Mouse (Mus musculus) T-helper 17 cell (primary cell): ENCODE data around the gene Snph.

ENCODE experiments used
- in situ Hi-C, 2 experiments: fragments of 300-600 bp; cut with MboI, MseI; formaldehyde crosslinking; loops; 1 replicate in 1 of 2; 2 replicates in 1 of 2; pipeline ENCODE4 v1.15.1; 2025; ENCODE audit warnings: high pct_unique_total_duplicates in 2 of 2

The Snph gene

DNA sequence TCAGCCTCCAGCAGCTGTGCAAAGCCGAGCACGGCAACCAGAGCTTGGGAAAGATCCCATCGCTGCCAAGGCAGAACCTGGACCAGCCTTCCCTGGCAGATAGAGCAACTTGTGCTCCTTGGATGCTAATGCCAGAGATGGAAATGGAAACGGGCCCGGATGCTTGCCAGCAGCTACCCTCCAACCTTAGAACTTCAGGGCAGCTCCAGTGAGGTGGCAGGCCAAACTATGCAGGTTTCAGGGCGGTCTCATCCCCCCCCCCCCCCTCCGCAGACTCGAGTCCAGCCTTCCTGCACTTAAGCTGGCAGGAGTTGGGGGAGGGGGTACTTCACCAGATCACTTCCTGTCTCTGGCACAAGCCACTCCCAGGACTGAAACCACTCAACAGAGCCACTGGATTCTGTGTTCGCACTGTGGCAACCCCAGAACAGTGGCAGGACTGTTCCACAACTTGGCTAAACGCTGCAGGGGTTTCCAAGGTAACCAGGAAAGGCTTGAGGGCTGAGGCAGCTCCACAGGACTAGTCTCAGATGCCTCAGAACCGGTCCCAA lies 26.9 kb downstream of the Snph start:
- in situ Hi-C loops = no loop called here

DNA sequence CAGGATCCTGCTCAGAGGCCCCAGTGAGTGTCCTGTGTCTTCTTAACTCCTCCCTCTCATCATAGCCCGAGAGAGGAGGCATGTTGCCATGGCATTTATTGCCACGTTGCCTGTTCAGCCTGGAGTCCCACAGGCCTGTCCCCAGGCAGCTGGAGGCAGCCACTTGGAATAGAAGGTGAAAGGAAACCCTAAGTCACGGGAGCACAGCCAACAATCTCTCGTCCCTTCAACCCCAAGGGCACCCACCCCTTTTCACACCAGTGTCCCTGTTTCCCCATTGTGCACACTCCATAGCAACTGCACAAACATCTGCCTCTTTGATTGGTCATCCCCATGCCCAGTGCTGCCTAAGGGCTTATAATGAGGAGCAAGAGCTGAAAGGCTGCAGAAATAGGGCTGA lies 28.8 kb downstream of the Snph start:
- in situ Hi-C loops = no loop called here

DNA sequence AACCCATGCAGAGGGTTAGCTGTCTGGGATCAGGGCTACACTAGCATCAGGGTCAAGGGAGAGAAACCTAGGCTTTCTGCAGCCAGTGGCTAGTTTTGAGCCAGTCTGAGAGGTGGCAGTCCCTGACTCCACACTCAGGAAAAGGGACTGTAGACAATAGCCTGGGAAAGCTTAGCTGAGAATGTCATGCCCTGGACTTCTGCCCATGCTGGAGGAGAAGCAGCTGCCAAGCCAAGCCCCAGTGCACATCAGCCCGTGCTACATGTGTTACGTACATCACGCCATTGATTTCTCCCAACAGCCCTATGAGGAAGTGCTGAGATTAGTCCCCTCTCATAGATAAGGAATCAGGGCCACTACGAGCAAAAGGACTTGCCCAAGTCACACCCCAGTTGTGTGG lies 30.3 kb downstream of the Snph start:
- in situ Hi-C loops = no loop called here

DNA sequence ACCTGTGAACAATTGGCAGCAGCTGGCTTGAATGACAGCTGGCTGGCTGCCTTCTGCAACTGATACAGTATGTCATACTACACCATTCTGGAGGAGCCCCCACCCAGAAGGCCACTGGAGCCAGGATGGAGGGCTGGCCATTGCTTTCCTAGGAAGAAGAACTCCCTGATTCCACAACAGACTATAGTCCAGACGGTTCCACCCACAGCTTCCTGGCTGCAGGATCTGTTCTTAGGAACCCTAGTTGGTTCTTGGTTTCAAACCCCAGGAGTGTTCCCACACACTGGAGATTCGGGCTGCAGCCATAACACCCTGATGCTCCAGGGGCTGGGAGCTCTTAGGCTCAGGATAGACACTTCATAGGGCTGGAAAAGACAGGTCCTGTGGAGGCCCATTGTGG lies 34.3 kb downstream of the Snph start:
- in situ Hi-C loops = no loop called here

DNA sequence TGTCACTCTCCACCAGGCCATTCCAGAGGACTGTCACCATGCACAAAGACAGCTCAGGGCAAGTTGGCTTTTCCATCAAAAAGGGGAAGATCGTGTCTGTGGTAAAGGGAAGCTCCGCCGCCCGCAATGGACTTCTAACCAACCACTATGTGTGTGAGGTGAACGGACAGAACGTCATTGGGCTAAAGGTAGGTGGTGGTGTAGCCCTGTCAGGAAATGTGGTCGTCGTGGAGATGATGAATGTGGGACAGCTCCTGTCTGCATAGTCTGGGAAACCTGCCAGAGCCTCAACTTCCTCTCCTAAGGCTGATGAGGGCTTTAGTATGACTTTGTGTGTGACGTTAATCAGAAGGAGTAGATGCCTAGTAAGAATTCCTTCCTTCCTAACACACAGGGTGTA lies 45.1 kb downstream of the Snph start:
- in situ Hi-C loops = loop anchor here in 1 of 2 experiments (5.0 to 10.0 kb wide), 2 partner anchors 390 to 657 kb away; no protein-coding TSS in a partner anchor

DNA sequence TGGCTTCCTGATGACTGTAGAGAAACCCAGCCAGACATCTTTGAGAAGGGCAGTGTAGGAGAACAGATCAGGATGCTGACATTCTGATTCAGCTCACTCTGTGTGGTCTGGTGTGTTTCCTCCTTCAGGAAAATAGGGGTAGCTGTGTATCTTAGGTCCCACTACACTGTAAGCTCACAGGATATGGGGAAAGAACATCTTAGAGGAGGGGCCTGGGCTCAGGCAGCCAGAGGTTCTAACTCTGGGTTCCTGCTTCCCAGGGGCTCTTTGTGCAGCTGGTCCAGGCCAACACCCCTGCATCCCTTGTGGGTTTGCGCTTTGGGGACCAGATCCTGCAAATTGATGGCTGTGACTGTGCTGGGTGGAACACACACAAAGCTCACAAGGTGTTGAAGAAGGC lies 45.6 kb downstream of the Snph start:
- in situ Hi-C loops = loop anchor here in 1 of 2 experiments (5.0 to 10.0 kb wide), 2 partner anchors 390 to 658 kb away; no protein-coding TSS in a partner anchor

DNA sequence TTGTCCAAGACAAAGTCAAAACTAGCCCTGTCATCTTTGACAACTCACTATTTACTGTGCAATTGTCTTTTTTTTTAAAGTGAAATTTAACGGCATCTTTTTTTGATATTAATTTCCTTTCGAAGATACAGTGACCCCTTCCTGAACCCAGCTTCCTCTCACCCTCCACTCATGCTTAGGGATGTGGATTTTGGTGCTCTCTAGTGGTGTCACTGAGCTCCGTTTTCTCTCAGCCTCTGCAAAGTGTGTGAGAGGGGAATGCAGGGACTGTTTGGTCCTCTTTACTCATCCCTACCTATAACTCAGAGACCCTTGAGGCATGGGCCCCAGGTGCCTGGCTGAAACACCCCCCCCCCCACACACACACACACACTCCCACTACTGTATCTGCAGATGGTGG lies 46.5 kb downstream of the Snph start:
- in situ Hi-C loops = loop anchor here in 1 of 2 experiments (5.0 to 10.0 kb wide), 2 partner anchors 391 to 659 kb away; no protein-coding TSS in a partner anchor

DNA sequence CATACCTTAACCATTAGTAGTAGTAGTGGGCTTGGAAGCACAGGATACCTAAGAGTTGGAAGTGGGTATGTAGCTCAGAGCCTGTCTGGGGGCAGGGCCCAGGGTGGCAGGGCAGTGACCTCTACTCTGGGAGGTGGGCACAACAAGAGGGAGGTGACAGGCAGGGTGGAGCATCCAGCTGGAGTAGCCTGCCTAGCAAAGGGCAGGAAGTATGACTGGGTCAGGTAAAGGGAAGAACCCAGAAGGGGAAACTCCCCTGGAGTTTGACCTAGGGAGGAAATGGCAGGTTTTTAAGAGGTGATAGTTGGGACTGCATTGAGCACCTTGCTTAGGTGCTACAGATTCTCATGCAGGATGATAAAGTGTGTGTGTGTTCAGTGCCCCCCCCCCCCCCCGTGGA lies 51.4 kb downstream of the Snph start:
- in situ Hi-C loops = loop anchor here in 1 of 2 experiments (10.0 kb wide), 1 partner anchor 664 kb away; no protein-coding TSS in a partner anchor

DNA sequence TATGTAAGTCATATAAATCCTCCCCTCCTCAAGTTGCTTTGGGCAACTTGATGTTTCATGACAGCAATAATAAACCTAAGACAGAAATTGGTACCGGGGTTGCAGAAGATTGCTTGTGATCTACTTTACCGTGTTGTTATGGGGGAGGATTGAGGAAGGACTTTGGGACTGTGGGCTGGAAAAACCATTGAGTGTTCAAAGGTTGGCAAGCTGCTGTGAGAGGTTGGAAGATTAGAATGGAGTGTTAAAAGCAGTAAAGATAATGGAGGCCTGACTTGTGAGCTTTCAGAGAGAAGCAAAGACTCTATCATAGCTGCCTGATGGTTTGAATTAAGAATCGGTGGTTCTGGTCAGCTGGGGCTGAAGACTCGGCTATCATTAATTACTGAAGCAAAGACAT lies 53.2 kb downstream of the Snph start:
- in situ Hi-C loops = loop anchor here in 1 of 2 experiments (10.0 kb wide), 1 partner anchor 84 kb away; the partner anchor contains the start of gene Nsfl1c

DNA sequence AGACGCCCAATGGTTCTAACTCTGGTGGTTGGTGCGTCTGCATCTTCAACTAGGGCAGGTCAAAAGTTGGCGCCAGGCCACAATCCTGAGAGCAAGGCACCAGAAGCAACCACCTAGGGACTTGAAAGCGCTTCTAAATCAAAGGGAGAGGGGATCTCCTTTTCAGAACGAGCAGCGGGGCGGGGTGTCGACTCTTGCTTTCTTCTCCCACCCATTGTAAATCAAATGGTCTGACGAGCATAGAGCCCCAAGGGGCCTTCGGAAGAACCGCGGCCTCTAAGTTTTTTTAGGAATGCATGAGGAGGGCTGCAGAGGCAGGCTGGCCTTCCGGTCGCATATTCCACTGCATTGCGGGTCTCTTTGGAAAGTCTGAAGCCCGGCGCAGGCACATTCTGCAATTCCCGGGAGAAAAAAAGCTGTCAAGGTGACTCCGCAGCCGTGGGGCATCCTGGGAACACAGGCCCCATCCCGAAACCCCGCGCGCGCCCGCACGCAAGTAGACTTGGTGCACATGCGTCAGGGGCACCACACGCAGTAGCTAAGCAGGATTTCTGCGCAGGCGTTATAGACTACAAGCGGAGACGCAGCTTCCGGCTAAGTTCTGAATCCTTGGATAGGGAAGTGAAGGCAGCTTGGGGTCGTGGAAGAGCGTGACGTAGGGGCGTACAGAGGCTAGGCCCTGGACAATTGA lies 56.5 kb downstream of the Snph start:
- in situ Hi-C loops = loop anchor here in 1 of 2 experiments (10.0 kb wide), 1 partner anchor 81 kb away; the partner anchor contains the start of gene Nsfl1c

DNA sequence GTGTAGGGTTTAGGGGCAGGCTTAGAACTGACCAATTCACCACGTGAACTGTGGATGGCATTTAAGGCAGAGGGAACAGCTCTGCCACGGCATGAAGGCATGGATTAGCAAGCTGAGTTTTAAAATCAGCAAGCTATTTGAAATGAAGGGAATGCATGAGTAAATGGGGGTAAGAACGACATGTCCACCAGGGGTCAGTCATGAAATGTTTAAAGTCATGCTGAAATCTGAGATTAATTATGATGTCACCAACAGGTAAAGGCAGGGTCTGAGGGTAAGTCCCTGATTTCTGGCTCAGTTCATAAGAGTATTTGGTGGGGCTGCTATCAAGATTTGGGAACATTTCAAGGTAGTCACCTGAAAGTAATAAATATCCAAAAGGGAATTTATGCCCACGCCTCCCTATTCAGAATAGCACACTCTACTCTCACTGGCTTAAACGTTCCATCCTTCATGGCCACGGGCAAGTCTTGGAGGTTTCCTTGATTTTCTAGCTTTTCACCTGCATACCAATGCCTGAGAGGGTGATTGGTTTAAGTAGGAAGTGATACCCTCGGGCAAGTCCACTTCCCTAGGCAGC lies 57.2 kb downstream of the Snph start:
- in situ Hi-C loops = loop anchor here in 1 of 2 experiments (10.0 kb wide), 1 partner anchor 80 kb away; the partner anchor contains the start of gene Nsfl1c

DNA sequence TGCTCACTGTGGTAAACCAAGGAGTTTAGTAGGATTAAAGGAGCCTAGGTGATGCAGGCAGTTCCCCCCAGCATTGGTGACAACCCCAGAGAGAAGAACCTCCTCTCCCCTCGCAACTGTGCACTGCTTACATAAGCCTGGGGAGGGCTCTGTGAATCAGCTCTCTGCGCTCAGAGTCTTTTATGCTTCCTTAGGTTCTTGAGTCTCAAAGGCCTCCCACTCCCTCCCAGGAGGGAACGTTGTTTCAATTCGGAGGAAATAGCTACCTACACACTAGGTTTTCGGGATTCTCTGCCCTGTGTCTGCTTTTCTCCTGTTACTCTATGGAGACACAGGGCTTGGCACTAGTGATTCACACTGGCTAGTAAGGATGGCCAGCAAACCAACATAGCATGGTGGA lies 57.8 kb downstream of the Snph start:
- in situ Hi-C loops = loop anchor here (5.0 to 25.0 kb wide), 3 partner anchors 80 to 1213 kb away; partner anchors contain the start of genes Nsfl1c (in 1 of the 2) and Srxn1 (in 1 of the 2)

DNA sequence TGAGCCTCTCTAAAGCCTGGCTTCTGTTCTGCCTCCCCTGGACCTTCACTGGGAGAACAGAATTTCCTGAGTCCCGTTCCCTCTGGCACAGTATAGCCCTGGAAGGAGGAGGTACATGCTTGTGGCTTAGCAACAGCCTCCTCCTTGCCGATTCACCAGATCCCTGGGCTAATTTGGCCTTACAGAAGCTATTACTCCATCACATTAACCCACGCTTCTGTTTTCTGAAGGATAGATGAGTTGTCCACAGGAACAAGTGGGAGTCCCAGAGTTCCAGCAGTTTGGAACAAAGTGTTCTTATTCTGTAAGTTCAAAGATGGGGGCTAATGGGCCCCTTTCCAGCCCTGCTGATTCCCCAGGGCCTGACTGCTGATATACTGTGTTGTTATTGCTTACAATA lies 58.7 kb downstream of the Snph start:
- in situ Hi-C loops = loop anchor here (5.0 to 25.0 kb wide), 3 partner anchors 79 to 1214 kb away; partner anchors contain the start of genes Nsfl1c (in 1 of the 2) and Srxn1 (in 1 of the 2)

DNA sequence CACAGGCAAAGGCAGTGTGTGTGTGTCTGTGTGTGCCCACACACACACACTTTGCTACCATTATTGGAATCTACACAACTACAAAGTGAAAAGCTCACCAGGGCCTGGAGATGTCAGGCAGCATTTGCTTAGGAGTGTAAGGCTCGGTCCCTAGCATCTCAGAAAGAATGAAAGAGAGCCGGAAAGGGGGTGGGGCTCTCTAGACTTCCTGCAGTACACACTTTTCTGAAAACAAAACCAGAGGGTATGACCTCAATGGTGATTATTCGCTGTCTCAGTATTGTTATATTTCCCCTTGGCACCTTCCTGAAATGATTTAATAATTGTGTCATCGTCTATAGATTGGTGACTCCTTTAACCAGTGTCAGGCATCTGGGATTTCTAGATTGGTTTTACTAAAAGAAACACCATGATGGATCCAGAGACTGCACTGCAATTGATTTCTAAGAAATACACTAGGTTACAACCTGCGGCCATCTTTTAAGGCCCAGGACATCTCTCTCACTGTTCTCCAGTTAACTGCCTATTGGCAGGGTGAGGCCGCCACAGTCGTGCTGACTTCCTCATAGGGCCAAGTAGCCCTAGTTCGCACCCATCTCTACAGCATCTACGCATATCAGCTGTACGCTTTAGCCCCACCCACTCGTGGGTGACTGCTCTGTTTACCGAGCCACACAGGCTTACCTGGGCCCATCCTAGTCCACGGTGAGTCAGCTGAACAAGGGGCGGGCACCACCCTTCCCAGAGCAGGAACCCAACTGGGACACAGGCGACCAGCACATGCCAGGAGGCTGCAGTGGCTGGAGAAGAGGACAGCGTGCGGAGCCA lies 60.3 kb downstream of the Snph start, which contains the start of gene Sdcbp2:
TSS of gene Sdcbp2 (plus strand) at position 750 of the 828 bp plus-strand sequence.
- in situ Hi-C loops = loop anchor here (5.0 to 25.0 kb wide), 3 partner anchors 77 to 1215 kb away; partner anchors contain the start of genes Nsfl1c (in 1 of the 2) and Srxn1 (in 1 of the 2)

DNA sequence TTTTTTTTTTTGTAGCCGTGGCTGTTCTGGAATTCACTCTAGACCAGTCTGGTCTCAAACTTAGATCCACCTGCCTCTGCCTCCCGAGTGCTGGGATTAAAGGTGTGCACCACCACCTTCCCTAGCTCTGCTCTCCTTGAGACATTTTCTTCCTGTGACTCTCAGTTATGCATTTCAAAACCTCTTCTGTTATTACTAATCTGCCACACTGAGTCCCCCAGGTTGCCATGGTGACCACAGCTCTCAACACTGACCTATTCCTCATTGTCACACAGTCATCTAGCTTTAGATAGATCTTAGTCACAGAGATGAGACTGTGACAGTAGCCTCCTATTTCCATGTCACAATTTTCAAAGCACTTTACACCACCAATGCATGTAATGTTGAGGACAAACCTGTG lies 62.9 kb downstream of the Snph start:
- in situ Hi-C loops = loop anchor here in 1 of 2 experiments (25.0 kb wide), 1 partner anchor 1218 kb away; no protein-coding TSS in a partner anchor

DNA sequence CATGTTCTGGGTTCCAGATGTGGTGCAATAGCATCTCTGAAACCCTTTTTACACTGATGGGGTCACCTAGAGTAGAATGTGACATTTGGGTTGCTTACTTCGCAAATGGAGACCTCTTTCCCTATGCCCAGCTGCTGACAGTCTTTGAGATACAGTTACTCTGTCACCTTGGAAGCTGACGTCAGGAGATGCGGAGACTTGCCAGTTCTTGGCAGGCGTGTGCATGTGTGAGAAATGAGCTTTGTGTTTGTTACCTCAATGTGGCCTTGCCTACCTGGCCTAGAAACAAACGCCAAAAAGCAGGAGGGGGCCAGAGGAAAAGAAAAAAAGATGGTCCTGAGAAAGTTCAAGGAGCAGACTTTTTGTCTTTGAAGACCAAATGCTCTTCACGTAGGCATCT lies 65.5 kb downstream of the Snph start:
- in situ Hi-C loops = loop anchor here in 1 of 2 experiments (25.0 kb wide), 1 partner anchor 1220 kb away; no protein-coding TSS in a partner anchor

DNA sequence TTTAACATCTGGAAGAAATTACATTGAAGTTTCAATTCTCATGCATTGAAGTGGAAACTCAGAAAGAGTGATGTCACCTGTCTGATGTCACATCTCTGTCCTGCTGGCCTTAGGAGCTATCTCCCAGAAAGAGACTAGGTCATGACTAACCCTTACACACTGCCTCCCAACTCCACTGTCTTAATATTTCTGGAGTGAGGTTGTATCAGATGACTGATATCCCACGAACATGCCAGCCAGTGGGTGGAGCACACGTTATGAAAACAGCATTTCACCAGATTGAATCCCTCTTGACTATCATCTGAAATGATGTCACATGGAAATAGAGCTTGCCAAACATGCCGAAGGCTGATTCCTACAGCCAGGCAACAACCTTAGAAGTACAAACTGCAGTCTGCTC lies 67.4 kb downstream of the Snph start:
- in situ Hi-C loops = loop anchor here in 1 of 2 experiments (25.0 kb wide), 1 partner anchor 1222 kb away; no protein-coding TSS in a partner anchor

DNA sequence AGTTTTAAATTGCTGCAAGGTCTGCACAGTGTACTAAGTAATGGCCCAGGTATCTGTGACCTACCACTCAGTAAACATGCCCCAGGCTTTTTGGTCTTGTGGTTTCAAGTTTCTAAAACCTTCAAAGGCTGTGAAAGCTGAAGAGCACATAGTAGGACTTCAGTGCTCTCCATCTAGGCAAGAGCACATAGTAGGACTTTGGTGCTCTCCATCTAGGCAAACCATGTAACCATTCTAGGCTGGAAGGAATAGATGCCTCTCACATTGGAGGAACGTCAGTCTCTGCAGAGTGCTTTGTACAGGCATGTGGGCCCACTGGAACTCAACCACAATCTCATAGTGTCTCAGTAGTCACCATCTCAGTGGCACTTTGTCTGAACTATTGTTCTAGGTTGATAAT lies 68.4 kb downstream of the Snph start:
- in situ Hi-C loops = loop anchor here in 1 of 2 experiments (25.0 kb wide), 1 partner anchor 1223 kb away; no protein-coding TSS in a partner anchor

DNA sequence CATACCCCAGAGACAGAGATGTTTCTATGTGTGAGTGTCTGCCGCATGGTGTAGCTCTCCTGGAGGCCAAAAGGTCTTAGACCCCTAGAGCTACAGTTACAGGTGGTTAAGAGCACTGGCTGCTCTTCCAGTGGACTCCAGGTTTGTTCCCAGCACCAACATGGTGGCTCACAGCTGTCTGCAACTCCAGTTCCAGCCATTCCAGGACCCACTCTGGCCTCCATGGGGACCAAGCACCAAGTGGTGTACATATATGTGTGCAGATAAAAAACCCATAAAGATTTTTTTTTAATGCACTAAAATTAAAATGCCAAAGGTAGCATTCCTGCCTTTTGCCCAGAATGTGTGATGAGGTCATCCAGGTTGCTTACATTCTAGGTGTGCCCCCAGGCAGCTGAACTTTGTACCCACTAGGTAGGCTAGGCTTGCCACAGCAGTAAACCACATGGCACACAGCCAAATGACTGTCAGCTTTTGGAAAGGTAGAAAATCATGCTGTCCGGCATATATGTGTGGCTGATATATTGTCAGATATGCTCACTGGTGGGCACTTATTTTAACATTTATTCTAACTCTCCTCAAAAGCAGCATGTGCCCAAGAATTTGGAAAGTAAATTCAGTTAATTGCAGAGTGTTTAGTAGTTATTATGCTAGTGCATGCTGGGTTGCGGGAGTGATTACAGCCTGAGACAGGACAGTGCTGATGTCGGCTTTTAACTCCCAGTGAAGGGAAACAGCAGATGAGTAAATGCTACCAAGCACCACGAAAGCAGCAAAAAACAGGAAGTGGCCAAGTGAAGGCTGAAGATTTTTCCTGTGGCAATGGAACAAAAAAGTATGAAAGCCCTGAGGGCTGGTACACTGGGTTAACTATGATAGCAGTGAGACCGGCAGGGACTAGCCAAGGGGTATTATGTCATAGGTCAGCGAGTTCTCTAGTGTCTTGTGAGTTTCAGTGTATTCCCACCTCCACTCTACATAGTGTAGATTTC lies 69.2 kb downstream of the Snph start:
- in situ Hi-C loops = loop anchor here in 1 of 2 experiments (25.0 kb wide), 1 partner anchor 1224 kb away; no protein-coding TSS in a partner anchor
